Mouse (Mus musculus): ENCODE measurements at regions not wholly inside any gene's neighbourhood (a gene's known extent, or its start where the extent isn't known, plus 50 kb on each side); places are given as distances from the start of the nearest gene placed in this dataset.
A peak's percentile ranks its signal among the peaks of the same experiment; 100 is the strongest.

GRCm38 (mm10) chrX:122021749-122022148, 375.5 kb downstream of the Nap1l3 start:
- ATAC-seq (ENCODE audit: insufficient read depth, low read depth) (no peak), DNase-seq (ENCODE audit: low spot score) (peak; percentile 5)
- no peak overlapping the region for H3K4me3 ChIP-seq (ENCODE audit: low read depth, low read length)
- H3K4me2 ChIP-seq (ENCODE audit: low read depth, low read length) = no peak overlapping the region
- TF ChIP-seq EP300 (IDR thresholded peaks at IDR 0.05; ENCODE audit: low read depth) (no peak), CTCF (IDR thresholded peaks at IDR 0.05; ENCODE audit: low read depth) (peak; percentile 39)
- H3K4me1 ChIP-seq (ENCODE audit: control insufficient read depth, insufficient read depth) = no peaks in the 10 kb centered on the region
- no peaks in the 10 kb centered on the region for H3K9me3 ChIP-seq (replicated peaks; ENCODE audit: control insufficient read depth, low read length)
- WGBS = 25% methylated on average over 1 of the region's 1 CpGs
- no peak overlapping the region for H3K9ac ChIP-seq (replicated peaks; ENCODE audit: low read depth, low read length)
- no peak overlapping the region for H3K27ac ChIP-seq (ENCODE audit: low read depth)
- H3K27me3 ChIP-seq (ENCODE audit: control insufficient read depth, insufficient read depth, low read length) = no peaks in the 10 kb centered on the region
- H3K36me3 ChIP-seq (replicated peaks; ENCODE audit: control insufficient read depth, insufficient read depth, low read length) = no peaks in the 10 kb centered on the region
